Mouse (Mus musculus) MEL (cell line): ENCODE results near the gene Sec1.

Experiments used
- BHLHE40 ChIP-seq: IDR thresholded peaks from 2 replicates; pipeline ENCODE4 v1.6.1; 2012; ENCODE audit warnings: low read depth, mild to moderate bottlenecking, inconsistent platforms, low read length, improper control_type of control experiment, borderline replicate concordance
- CHD1 ChIP-seq: IDR thresholded peaks from 2 replicates; pipeline ENCODE4 v1.6.1; 2012; ENCODE audit warnings: low read depth, mild to moderate bottlenecking, inconsistent platforms, low read length, improper control_type of control experiment
- CHD2 ChIP-seq: IDR thresholded peaks from 2 replicates; pipeline ENCODE4 v1.6.1; 2011; ENCODE audit warnings: low read length, improper control_type of control experiment
- CTCF ChIP-seq, 3 experiments: IDR thresholded peaks in 2 of 3; conservative IDR thresholded peaks in 1 of 3; 2 replicates each; pipeline ENCODE4 v1.5.1; 2011 to 2012; ENCODE audit warnings: low read length in 3 of 3, low read depth in 2 of 3, mild to moderate bottlenecking in 2 of 3, improper control_type of control experiment in 1 of 3, inconsistent platforms in 1 of 3, mixed read lengths in 1 of 3, moderate library complexity in 1 of 3; ENCODE audit not compliant: control insufficient read depth in 1 of 3, insufficient read depth in 1 of 3, poor library complexity in 1 of 3, severe bottlenecking in 1 of 3
- E2F4 ChIP-seq: IDR thresholded peaks from 2 replicates; pipeline ENCODE4 v1.6.1; 2011; ENCODE audit warnings: low read depth, low read length, improper control_type of control experiment, borderline replicate concordance
- ELF1 ChIP-seq: IDR thresholded peaks from 2 replicates; pipeline ENCODE4 v1.6.1; 2014; ENCODE audit warnings: low read depth, mild to moderate bottlenecking, inconsistent platforms, low read length, improper control_type of control experiment, moderate library complexity
- EP300 ChIP-seq, 2 experiments: IDR thresholded peaks; 2 replicates each; pipeline ENCODE4 v1.6.1; 2011; ENCODE audit warnings: improper control_type of control experiment in 2 of 2, low read length in 2 of 2, low read depth in 1 of 2, mild to moderate bottlenecking in 1 of 2
- KAT2A ChIP-seq: conservative IDR thresholded peaks from 2 replicates; pipeline ENCODE4 v1.6.1; 2012; ENCODE audit warnings: low read depth, low read length, improper control_type of control experiment, inconsistent platforms
- MAZ ChIP-seq: IDR thresholded peaks from 2 replicates; pipeline ENCODE4 v1.6.1; 2012; ENCODE audit warnings: low read depth, mild to moderate bottlenecking, inconsistent platforms, low read length, improper control_type of control experiment
- POLR2A ChIP-seq, 2 experiments: IDR thresholded peaks; 2 replicates each; pipeline ENCODE4 v1.6.1; 2011 to 2012; ENCODE audit warnings: low read length in 2 of 2, mild to moderate bottlenecking in 2 of 2, control low read depth in 1 of 2, improper control_type of control experiment in 1 of 2, low read depth in 1 of 2, moderate library complexity in 1 of 2; ENCODE audit not compliant: control insufficient read depth in 1 of 2, insufficient read depth in 1 of 2, poor library complexity in 1 of 2
- RAD21 ChIP-seq: IDR thresholded peaks from 2 replicates; pipeline ENCODE4 v1.6.1; 2011; ENCODE audit warnings: mild to moderate bottlenecking, low read depth, low read length, improper control_type of control experiment
- USF1 ChIP-seq: IDR thresholded peaks from 2 replicates; pipeline ENCODE4 v1.6.1; 2014; ENCODE audit warnings: low read depth, mild to moderate bottlenecking, inconsistent platforms, low read length, improper control_type of control experiment, moderate library complexity
- ZNF384 ChIP-seq: IDR thresholded peaks from 2 replicates; pipeline ENCODE4 v1.6.1; 2012; ENCODE audit warnings: low read depth, mild to moderate bottlenecking, inconsistent platforms, low read length, improper control_type of control experiment

GRCm38 (mm10) chr7:45715741-45716459, 21.7 kb upstream of the Sec1 start:
- TF ChIP-seq ELF1 = no peak
- TF ChIP-seq BHLHE40 = no peak
- TF ChIP-seq CHD2 = no peak
- no peak for TF ChIP-seq ZNF384
- TF ChIP-seq E2F4 = no peak
- no peak for TF ChIP-seq EP300 (IDR thresholded peaks at IDR 0.05; ENCODE audit: low read depth in 1 of 2, low read length in 2 of 2)
- TF ChIP-seq CTCF (IDR thresholded peaks at IDR 0.05 in 2 of 3, conservative IDR thresholded peaks at IDR 0.05 in 1 of 3; ENCODE audit: control insufficient read depth in 1 of 3, insufficient read depth in 1 of 3, low read depth in 2 of 3, low read length in 3 of 3, poor library complexity in 1 of 3, severe bottlenecking in 1 of 3) = no peak
- no peak for TF ChIP-seq RAD21
- TF ChIP-seq MAZ = no peak
- no peak for TF ChIP-seq KAT2A
- no peak; a peak in 1 of 4 replicates for TF ChIP-seq POLR2A (IDR thresholded peaks at IDR 0.05; ENCODE audit: control insufficient read depth in 1 of 2, insufficient read depth in 1 of 2, low read depth in 1 of 2, low read length in 2 of 2, poor library complexity in 1 of 2)
- no peak for TF ChIP-seq USF1
- TF ChIP-seq CHD1 = no peak
